Mouse (Mus musculus) right cerebral cortex, adult 18-20 months (tissue): ENCODE measurements around the gene Slc1a4.

Experiments used
- DNase-seq: peaks from one replicate; pipeline ENCODE4 v3.0.0; 2022; ENCODE audit warnings: mixed read lengths

The Slc1a4 gene

GRCm38 (mm10) chr11:20332561-20333514 is at the start of gene Slc1a4:
TSS of gene Slc1a4 (minus strand) at chr11:20332713.
- DNase-seq = peak; percentile 96

- DNase-seq = no peak
Measured at GRCm38 (mm10) chr11:20380106-20380505, 47.6 kb upstream of the Slc1a4 start.

GRCm38 (mm10) chr11:20376642-20377041 is 44.1 kb upstream of the Slc1a4 start:
- DNase-seq = no peak

- no peak for DNase-seq
Measured at GRCm38 (mm10) chr11:20372616-20373211, 40.2 kb upstream of the Slc1a4 start.

GRCm38 (mm10) chr11:20370486-20370885 is 38.0 kb upstream of the Slc1a4 start:
- DNase-seq = no peak

GRCm38 (mm10) chr11:20366456-20366855 is 33.9 kb upstream of the Slc1a4 start:
- DNase-seq = no peak

- no peak for DNase-seq
Measured at GRCm38 (mm10) chr11:20361354-20361753, 28.8 kb upstream of the Slc1a4 start.

- no peak for DNase-seq
Measured at GRCm38 (mm10) chr11:20357684-20358447, 25.4 kb upstream of the Slc1a4 start.

- DNase-seq = no peak
Measured at GRCm38 (mm10) chr11:20348466-20348865, 16.0 kb upstream of the Slc1a4 start.

- DNase-seq = peak; percentile 72
Measured at GRCm38 (mm10) chr11:20347548-20347947, 15.0 kb upstream of the Slc1a4 start.

- DNase-seq = no peak
Measured at GRCm38 (mm10) chr11:20346369-20346768, 13.9 kb upstream of the Slc1a4 start.

- DNase-seq = no peak
Measured at GRCm38 (mm10) chr11:20343952-20344351, 11.4 kb upstream of the Slc1a4 start.

GRCm38 (mm10) chr11:20341598-20341997 is 9.1 kb upstream of the Slc1a4 start:
- DNase-seq = no peak

- no peak for DNase-seq
Measured at GRCm38 (mm10) chr11:20338703-20339102, 6.2 kb upstream of the Slc1a4 start.

- no peak for DNase-seq
Measured at GRCm38 (mm10) chr11:20334301-20334700, 1.8 kb upstream of the Slc1a4 start.

- peak; percentile 59 for DNase-seq
Measured at GRCm38 (mm10) chr11:20331690-20332537, 599 bp downstream of the Slc1a4 start.

- no peak for DNase-seq
Measured at GRCm38 (mm10) chr11:20331027-20331689, 1.4 kb downstream of the Slc1a4 start.

- no peak for DNase-seq
Measured at GRCm38 (mm10) chr11:20329711-20330110, 2.8 kb downstream of the Slc1a4 start.

GRCm38 (mm10) chr11:20328771-20329170 is 3.7 kb downstream of the Slc1a4 start:
- no peak for DNase-seq

- DNase-seq = no peak
Measured at GRCm38 (mm10) chr11:20326328-20326995, 6.1 kb downstream of the Slc1a4 start.

- no peak for DNase-seq
Measured at GRCm38 (mm10) chr11:20325073-20325694, 7.3 kb downstream of the Slc1a4 start.
